Mouse (Mus musculus) C2C12 (cell line): Measurements from ENCODE around the gene Filip1l. TPM values are rescaled to one million over a fixed set of nuclear protein-coding genes. Genes with fewer than 3 reads are reported as not detected.

Experiments
- H3K27me3 ChIP-seq: one replicate; pipeline ENCODE4 v1.6.1; 2011; ENCODE audit not compliant: control insufficient read depth, insufficient read depth, insufficient read length
- H3K36me3 ChIP-seq: one replicate; pipeline ENCODE4 v1.6.1; 2011; ENCODE audit not compliant: control insufficient read depth, insufficient read depth
- H3K4me3 ChIP-seq: one replicate; pipeline ENCODE4 v1.5.1; 2011; ENCODE audit warnings: mild to moderate bottlenecking, control low read depth; ENCODE audit not compliant: poor library complexity, insufficient read depth, severe bottlenecking
- H3K79me2 ChIP-seq: one replicate; pipeline ENCODE4 v1.6.1; 2011; ENCODE audit not compliant: control insufficient read depth, insufficient read depth
- H3K79me3 ChIP-seq: one replicate; pipeline ENCODE4 v1.6.1; 2011; ENCODE audit warnings: low read depth, control low read depth
- H3ac ChIP-seq: one replicate; pipeline ENCODE3; 2011; ENCODE audit warnings: low read depth; ENCODE audit not compliant: control insufficient read depth, insufficient read length
- CEBPB ChIP-seq: IDR thresholded peaks from one replicate; pipeline ENCODE4 v1.6.1; 2011; ENCODE audit warnings: low read depth, mild to moderate bottlenecking, control low read depth, moderate library complexity
- CTCF ChIP-seq: IDR thresholded peaks from one replicate; pipeline ENCODE4 v1.5.1; 2011; ENCODE audit not compliant: control insufficient read depth, insufficient read depth, insufficient read length
- FOSL1 ChIP-seq: IDR thresholded peaks from one replicate; pipeline ENCODE4 v1.8.0; 2011; ENCODE audit warnings: mild to moderate bottlenecking, low read length; ENCODE audit not compliant: poor library complexity, insufficient read depth, severe bottlenecking
- MAX ChIP-seq: IDR thresholded peaks from one replicate; pipeline ENCODE4 v1.6.1; 2011; ENCODE audit warnings: mild to moderate bottlenecking, control low read depth
- MYOD1 ChIP-seq: IDR thresholded peaks from one replicate; pipeline ENCODE4 v1.6.1; 2011; ENCODE audit warnings: low read depth; ENCODE audit not compliant: control insufficient read depth, insufficient read length
- MYOG ChIP-seq: IDR thresholded peaks from one replicate; pipeline ENCODE4 v1.6.1; 2011; ENCODE audit not compliant: control insufficient read depth, insufficient read length; ENCODE audit errors: extremely low read depth
- USF1 ChIP-seq: IDR thresholded peaks from one replicate; pipeline ENCODE4 v1.6.1; 2011; ENCODE audit warnings: low read depth, mild to moderate bottlenecking, control low read depth, moderate library complexity
- polyA plus RNA-seq: library from polyadenylated mRNA; unstranded; fragments of >200 nt; fragmentation: generic; extraction: Trizol; gene quantifications from one replicate; pipeline ENCODE4 v1.2.1, GENCODE M21; 2012; ENCODE audit warnings: missing spikeins

Filip1l gene
- polyA plus RNA-seq, 1 experiment, result 18.8 TPM

- H3ac ChIP-seq, result no peak overlapping the region
- no peaks in the 10 kb centered on the region for H3K79me3 ChIP-seq
- TF ChIP-seq CEBPB (no peak), MYOG (no peak), FOSL1 (no peak), MAX (no peak), MYOD1 (no peak), USF1 (no peak), CTCF (no peak)
- no peak overlapping the region for H3K4me3 ChIP-seq
- no peaks in the 10 kb centered on the region for H3K27me3 ChIP-seq
- H3K36me3 ChIP-seq, result no peaks in the 10 kb centered on the region
- H3K79me2 ChIP-seq, result no peaks in the 10 kb centered on the region
Measured at GRCm38 (mm10) chr16:57484043-57484795, 131.3 kb downstream of the Filip1l start.

- Histone ChIP-seq H3K4me3 (no peak overlapping the region), H3K27me3 (no peaks in the 10 kb centered on the region), H3ac (no peak overlapping the region), H3K79me2 (no peaks in the 10 kb centered on the region), H3K36me3 (no peaks in the 10 kb centered on the region), H3K79me3 (no peaks in the 10 kb centered on the region)
- TF ChIP-seq MYOD1, result no peak
- no peak for TF ChIP-seq CEBPB
- no peak for TF ChIP-seq CTCF
- no peak for TF ChIP-seq FOSL1
Measured at GRCm38 (mm10) chr16:57485265-57485664, 132.4 kb downstream of the Filip1l start.

- no peaks in the 10 kb centered on the region for H3K79me2 ChIP-seq
- H3ac ChIP-seq, result no peak overlapping the region
- H3K79me3 ChIP-seq, result no peaks in the 10 kb centered on the region
- TF ChIP-seq CEBPB, result no peak
- TF ChIP-seq MAX, result no peak
- TF ChIP-seq USF1, result no peak
- no peak for TF ChIP-seq MYOG
- no peak for TF ChIP-seq CTCF
- TF ChIP-seq MYOD1, result no peak
- TF ChIP-seq FOSL1, result no peak
- no peaks in the 10 kb centered on the region for H3K36me3 ChIP-seq
- H3K4me3 ChIP-seq, result no peak overlapping the region
- H3K27me3 ChIP-seq, result no peaks in the 10 kb centered on the region
Measured at GRCm38 (mm10) chr16:57486266-57486665, 133.4 kb downstream of the Filip1l start.

- TF ChIP-seq FOSL1, result no peak
- TF ChIP-seq MAX, result no peak
- TF ChIP-seq CEBPB, result no peak
- TF ChIP-seq USF1, result no peak
- TF ChIP-seq CTCF, result no peak
- no peak for TF ChIP-seq MYOD1
- TF ChIP-seq MYOG, result no peak
- no peak overlapping the region for H3ac ChIP-seq
- H3K36me3 ChIP-seq, result no peaks in the 10 kb centered on the region
- no peaks in the 10 kb centered on the region for H3K79me2 ChIP-seq
- H3K4me3 ChIP-seq, result no peak overlapping the region
- no peaks in the 10 kb centered on the region for H3K79me3 ChIP-seq
- H3K27me3 ChIP-seq, result no peaks in the 10 kb centered on the region
Measured at GRCm38 (mm10) chr16:57488661-57489060, 135.8 kb downstream of the Filip1l start.

GRCm38 (mm10) chr16:57490691-57491090, 137.8 kb downstream of the Filip1l start:
- TF ChIP-seq CTCF (no peak), FOSL1 (no peak), MYOG (no peak), USF1 (no peak), CEBPB (no peak), MYOD1 (no peak), MAX (no peak)
- no peaks in the 10 kb centered on the region for H3K79me2 ChIP-seq
- no peak overlapping the region for H3K4me3 ChIP-seq
- no peaks in the 10 kb centered on the region for H3K79me3 ChIP-seq
- no peaks in the 10 kb centered on the region for H3K27me3 ChIP-seq
- H3K36me3 ChIP-seq, result no peaks in the 10 kb centered on the region
- H3ac ChIP-seq, result no peak overlapping the region

GRCm38 (mm10) chr16:57491853-57492252, 139.0 kb downstream of the Filip1l start:
- H3K36me3 ChIP-seq, result no peaks in the 10 kb centered on the region
- no peaks in the 10 kb centered on the region for H3K79me3 ChIP-seq
- no peaks in the 10 kb centered on the region for H3K27me3 ChIP-seq
- no peak overlapping the region for H3K4me3 ChIP-seq
- TF ChIP-seq MYOG (no peak), USF1 (no peak), MYOD1 (no peak), CTCF (no peak), MAX (no peak), FOSL1 (no peak), CEBPB (no peak)
- no peak overlapping the region for H3ac ChIP-seq
- no peaks in the 10 kb centered on the region for H3K79me2 ChIP-seq
